Mouse (Mus musculus): ENCODE data around the gene Fam107a. TPM values are rescaled to one million over a fixed set of nuclear protein-coding genes. Genes with fewer than 3 reads are reported as not detected.
A peak's percentile ranks its signal among the peaks of the same experiment; 100 is the strongest.

The Fam107a gene
- polyA plus RNA-seq, 1 experiment from 2014 or later: 0.46 TPM

GRCm38 (mm10) chr14:8257521-8258334 lies 60.1 kb downstream of the Fam107a start:
- Histone ChIP-seq H3K27ac (ENCODE audit: low read depth, low read length) (no peak overlapping the region), H3K9me3 (ENCODE audit: control insufficient read depth, low read length) (no peaks in the 10 kb centered on the region), H3K27me3 (ENCODE audit: control insufficient read depth, insufficient read depth, low read length) (no peaks in the 10 kb centered on the region), H3K4me1 (replicated peaks; ENCODE audit: control insufficient read depth, insufficient read depth, low read length) (no peaks in the 10 kb centered on the region), H3K4me2 (replicated peaks; ENCODE audit: low read depth, low read length) (no peak overlapping the region), H3K36me3 (ENCODE audit: control insufficient read depth, insufficient read depth, low read length) (no peaks in the 10 kb centered on the region), H3K4me3 (ENCODE audit: low read depth, low read length) (no peak overlapping the region), H3K9ac (ENCODE audit: low read depth, low read length) (no peak overlapping the region)
- 50% methylated on average over 7 of the region's 7 CpGs for WGBS
- no peak for DNase-seq (ENCODE audit: low spot score)
- no peak for ATAC-seq (ENCODE audit: low FRiP score)

GRCm38 (mm10) chr14:8256881-8257280 lies 60.9 kb downstream of the Fam107a start:
- Histone ChIP-seq H3K36me3 (ENCODE audit: control insufficient read depth, insufficient read depth, low read length) (no peaks in the 10 kb centered on the region), H3K27ac (ENCODE audit: low read depth, low read length) (no peak overlapping the region), H3K9me3 (ENCODE audit: control insufficient read depth, low read length) (no peaks in the 10 kb centered on the region), H3K4me3 (ENCODE audit: low read depth, low read length) (no peak overlapping the region), H3K4me2 (replicated peaks; ENCODE audit: low read depth, low read length) (no peak overlapping the region), H3K9ac (ENCODE audit: low read depth, low read length) (no peak overlapping the region), H3K27me3 (ENCODE audit: control insufficient read depth, insufficient read depth, low read length) (no peaks in the 10 kb centered on the region), H3K4me1 (replicated peaks; ENCODE audit: control insufficient read depth, insufficient read depth, low read length) (no peaks in the 10 kb centered on the region)
- no peak for DNase-seq (ENCODE audit: low spot score)
- WGBS: 81% methylated on average over 5 of the region's 5 CpGs
- ATAC-seq (ENCODE audit: low FRiP score): no peak

- Histone ChIP-seq H3K4me3 (ENCODE audit: low read depth, low read length) (no peak overlapping the region), H3K27ac (ENCODE audit: low read depth, low read length) (no peak overlapping the region)
Observed at GRCm38 (mm10) chr14:8256072-8256471, 61.8 kb downstream of the Fam107a start.

GRCm38 (mm10) chr14:8255076-8255729 lies 62.6 kb downstream of the Fam107a start:
- WGBS: 74% methylated on average over 7 of the region's 7 CpGs
- H3K9ac ChIP-seq (ENCODE audit: low read depth, low read length): no peak overlapping the region
- no peak overlapping the region for H3K4me2 ChIP-seq (replicated peaks; ENCODE audit: low read depth, low read length)
- no peaks in the 10 kb centered on the region for H3K27me3 ChIP-seq (ENCODE audit: control insufficient read depth, insufficient read depth, low read length)
- no peaks in the 10 kb centered on the region for H3K36me3 ChIP-seq (ENCODE audit: control insufficient read depth, insufficient read depth, low read length)
- ATAC-seq (ENCODE audit: low FRiP score) (peak; percentile 22; the same call in 1 of the 2 replicates), DNase-seq (ENCODE audit: low spot score) (peak; percentile 62)
- no peak overlapping the region for H3K4me3 ChIP-seq (ENCODE audit: low read depth, low read length)
- no peaks in the 10 kb centered on the region for H3K9me3 ChIP-seq (ENCODE audit: control insufficient read depth, low read length)
- no peaks in the 10 kb centered on the region for H3K4me1 ChIP-seq (replicated peaks; ENCODE audit: control insufficient read depth, insufficient read depth, low read length)
- no peak overlapping the region for H3K27ac ChIP-seq (ENCODE audit: low read depth, low read length)

More at GRCm38 (mm10) chr14:8256072-8256471, 61.8 kb downstream of the Fam107a start:
- DNase-seq (ENCODE audit: low spot score) (no peak), ATAC-seq (ENCODE audit: low FRiP score) (no peak)
- Histone ChIP-seq H3K36me3 (ENCODE audit: control insufficient read depth, insufficient read depth, low read length) (no peaks in the 10 kb centered on the region), H3K9me3 (ENCODE audit: control insufficient read depth, low read length) (no peaks in the 10 kb centered on the region), H3K4me1 (replicated peaks; ENCODE audit: control insufficient read depth, insufficient read depth, low read length) (no peaks in the 10 kb centered on the region), H3K27me3 (ENCODE audit: control insufficient read depth, insufficient read depth, low read length) (no peaks in the 10 kb centered on the region), H3K9ac (ENCODE audit: low read depth, low read length) (no peak overlapping the region), H3K4me2 (replicated peaks; ENCODE audit: low read depth, low read length) (no peak overlapping the region)
- 77% methylated on average over 6 of the region's 6 CpGs for WGBS

GRCm38 (mm10) chr14:8251330-8251885 lies 66.4 kb downstream of the Fam107a start:
- Histone ChIP-seq H3K9ac (ENCODE audit: low read depth, low read length) (no peak overlapping the region), H3K4me3 (ENCODE audit: low read depth, low read length) (no peak overlapping the region), H3K36me3 (ENCODE audit: control insufficient read depth, insufficient read depth, low read length) (no peaks in the 10 kb centered on the region), H3K27ac (ENCODE audit: low read depth, low read length) (no peak overlapping the region), H3K4me2 (replicated peaks; ENCODE audit: low read depth, low read length) (no peak overlapping the region), H3K9me3 (ENCODE audit: control insufficient read depth, low read length) (no peaks in the 10 kb centered on the region), H3K27me3 (ENCODE audit: control insufficient read depth, insufficient read depth, low read length) (no peaks in the 10 kb centered on the region), H3K4me1 (replicated peaks; ENCODE audit: control insufficient read depth, insufficient read depth, low read length) (no peaks in the 10 kb centered on the region)
- 94% methylated on average over 8 of the region's 8 CpGs for WGBS
- no peak for DNase-seq (ENCODE audit: low spot score)
- no peak for ATAC-seq (ENCODE audit: low FRiP score)

GRCm38 (mm10) chr14:8250141-8250871 lies 67.5 kb downstream of the Fam107a start:
- DNase-seq (ENCODE audit: low spot score): no peak
- Histone ChIP-seq H3K27me3 (ENCODE audit: control insufficient read depth, insufficient read depth, low read length) (no peaks in the 10 kb centered on the region), H3K9me3 (ENCODE audit: control insufficient read depth, low read length) (no peaks in the 10 kb centered on the region), H3K27ac (ENCODE audit: low read depth, low read length) (no peak overlapping the region), H3K4me3 (ENCODE audit: low read depth, low read length) (no peak overlapping the region), H3K36me3 (ENCODE audit: control insufficient read depth, insufficient read depth, low read length) (no peaks in the 10 kb centered on the region), H3K4me2 (replicated peaks; ENCODE audit: low read depth, low read length) (no peak overlapping the region), H3K9ac (ENCODE audit: low read depth, low read length) (no peak overlapping the region), H3K4me1 (replicated peaks; ENCODE audit: control insufficient read depth, insufficient read depth, low read length) (no peaks in the 10 kb centered on the region)
- ATAC-seq (ENCODE audit: low FRiP score): no peak
- 87% methylated on average over 9 of the region's 9 CpGs for WGBS

GRCm38 (mm10) chr14:8249206-8249605 lies 68.6 kb downstream of the Fam107a start:
- Histone ChIP-seq H3K36me3 (ENCODE audit: control insufficient read depth, insufficient read depth, low read length) (no peaks in the 10 kb centered on the region), H3K27ac (ENCODE audit: low read depth, low read length) (no peak overlapping the region), H3K4me2 (replicated peaks; ENCODE audit: low read depth, low read length) (no peak overlapping the region), H3K9ac (ENCODE audit: low read depth, low read length) (no peak overlapping the region), H3K27me3 (ENCODE audit: control insufficient read depth, insufficient read depth, low read length) (no peaks in the 10 kb centered on the region), H3K4me1 (replicated peaks; ENCODE audit: control insufficient read depth, insufficient read depth, low read length) (no peaks in the 10 kb centered on the region), H3K4me3 (ENCODE audit: low read depth, low read length) (no peak overlapping the region), H3K9me3 (ENCODE audit: control insufficient read depth, low read length) (no peaks in the 10 kb centered on the region)
- WGBS: 89% methylated on average over 1 of the region's 1 CpGs
- DNase-seq (ENCODE audit: low spot score) (no peak), ATAC-seq (ENCODE audit: low FRiP score) (no peak)

- H3K4me3 ChIP-seq (ENCODE audit: low read depth, low read length): no peak overlapping the region
- H3K27me3 ChIP-seq (ENCODE audit: control insufficient read depth, insufficient read depth, low read length): no peaks in the 10 kb centered on the region
- DNase-seq (ENCODE audit: low spot score) (no peak), ATAC-seq (ENCODE audit: low FRiP score) (no peak)
- H3K9me3 ChIP-seq (ENCODE audit: control insufficient read depth, low read length): no peaks in the 10 kb centered on the region
- H3K27ac ChIP-seq (ENCODE audit: low read depth, low read length): no peak overlapping the region
- 88% methylated on average over 8 of the region's 8 CpGs for WGBS
- no peak overlapping the region for H3K9ac ChIP-seq (ENCODE audit: low read depth, low read length)
- H3K4me2 ChIP-seq (replicated peaks; ENCODE audit: low read depth, low read length): no peak overlapping the region
- no peaks in the 10 kb centered on the region for H3K4me1 ChIP-seq (replicated peaks; ENCODE audit: control insufficient read depth, insufficient read depth, low read length)
- no peaks in the 10 kb centered on the region for H3K36me3 ChIP-seq (ENCODE audit: control insufficient read depth, insufficient read depth, low read length)
Observed at GRCm38 (mm10) chr14:8246878-8247277, 70.9 kb downstream of the Fam107a start.
